Mouse (Mus musculus) midbrain, embryonic 12.5 days (tissue): ENCODE data around the gene Dnajc2. TPM values are rescaled to one million over a fixed set of nuclear protein-coding genes. Genes with fewer than 3 reads are reported as not detected.
"Not testable (repeated sequence)": the region's sequence is repeated elsewhere in the genome, so short reads cannot be mapped to it uniquely, and the experiment has no call there.

Experiments
- ATAC-seq: fragments of 200-750 bp; cut with Nextera tagmentation; 2 replicates; pipeline ENCODE4 v1.8.0; 2017; ENCODE audit warnings: low read depth, moderate TSS enrichment, moderate library complexity; ENCODE audit not compliant: low FRiP score
- H3K27ac ChIP-seq: fragments of 300-500 bp; sonication (generic); replicated peaks from 2 replicates; pipeline ENCODE4 v1.5.1; 2016; ENCODE audit warnings: mild to moderate bottlenecking
- H3K27me3 ChIP-seq: fragments of 300-500 bp; sonication (generic); 2 replicates; pipeline ENCODE4 v1.6.1; 2016; ENCODE audit warnings: mild to moderate bottlenecking
- H3K36me3 ChIP-seq: fragments of 300-500 bp; sonication (generic); 2 replicates; pipeline ENCODE4 v1.6.1; 2016
- H3K4me1 ChIP-seq: fragments of 300-500 bp; sonication (generic); 2 replicates; pipeline ENCODE4 v1.6.1; 2016
- H3K4me2 ChIP-seq: fragments of 300-500 bp; sonication (generic); replicated peaks from 2 replicates; pipeline ENCODE4 v1.6.1; 2016; ENCODE audit warnings: mild to moderate bottlenecking, moderate library complexity
- H3K4me3 ChIP-seq: fragments of 300-500 bp; sonication (generic); 2 replicates; pipeline ENCODE4 v1.5.1; 2016; ENCODE audit warnings: mild to moderate bottlenecking
- H3K9ac ChIP-seq: fragments of 300-500 bp; sonication (generic); replicated peaks from 2 replicates; pipeline ENCODE4 v1.6.1; 2016; ENCODE audit warnings: mild to moderate bottlenecking, moderate library complexity
- H3K9me3 ChIP-seq: fragments of 300-500 bp; sonication (generic); 2 replicates; pipeline ENCODE4 v1.6.1; 2016; ENCODE audit warnings: mild to moderate bottlenecking
- WGBS: fragments of 180-500 bp; shearing (Covaris S2); methylation state at CpG from one replicate; pipeline ENCODE4 v1.1.7; 2016; 5-methylcytosine and 5-hydroxymethylcytosine counted together
- polyA plus RNA-seq: library from polyadenylated mRNA; unstranded; fragments of >200 nt; fragmentation: Nextera tagmentation; extraction: Ambion mirVana; gene quantifications from 2 replicates; pipeline ENCODE4 v1.2.1, GENCODE M21; 2016

The Dnajc2 gene
- polyA plus RNA-seq, 1 experiment from 2014 or later: 89.7 TPM

- H3K36me3 ChIP-seq: no peaks in the 10 kb centered on the region
- WGBS: 87% methylated on average over 5 of the region's 5 CpGs
- H3K4me1 ChIP-seq: 0 out of 2 replicates have a peak, but pooled peaks cover 4% of the 10 kb centered on the region
- H3K9ac ChIP-seq: no peak overlapping the region
- no peak for ATAC-seq
- no peak overlapping the region for H3K4me2 ChIP-seq
- H3K27me3 ChIP-seq: no peaks in the 10 kb centered on the region
- H3K27ac ChIP-seq: no peak overlapping the region
- no peaks in the 10 kb centered on the region for H3K9me3 ChIP-seq
- H3K4me3 ChIP-seq: no peak overlapping the region
These were observed 66.5 kb downstream of the Dnajc2 start for GRCm38 (mm10) chr5:21718546-21718945.

DNA sequence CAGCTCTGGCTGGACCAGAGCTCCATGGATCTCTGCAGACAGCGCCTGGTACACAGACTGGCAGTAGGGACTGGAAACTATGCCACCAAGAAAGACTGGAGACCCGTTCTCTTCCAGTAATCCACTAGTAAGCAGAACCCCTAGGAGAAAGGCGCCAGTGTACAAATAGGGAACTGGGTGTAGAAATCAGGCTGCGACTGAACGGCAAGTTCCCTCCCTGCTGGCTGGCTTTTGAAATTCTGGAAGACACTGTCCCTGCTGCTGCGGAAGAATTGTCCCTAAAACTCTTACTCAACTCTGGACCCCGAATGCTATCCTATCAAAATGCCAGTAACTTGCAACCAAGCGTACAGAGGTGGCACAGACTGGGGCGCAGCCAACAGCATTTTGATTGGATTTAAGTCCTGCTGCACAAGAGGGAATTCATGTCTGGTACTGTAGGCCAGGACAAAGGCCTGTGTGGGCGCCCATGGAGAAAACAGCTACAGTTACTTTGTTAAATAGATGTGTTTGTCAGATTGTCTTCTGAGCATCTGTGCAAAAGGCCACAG lies 67.8 kb downstream of the Dnajc2 start:
- 85% methylated on average over 10 of the region's 10 CpGs for WGBS
- Histone ChIP-seq H3K9ac (no peak overlapping the region), H3K4me3 (no peak overlapping the region), H3K36me3 (no peaks in the 10 kb centered on the region), H3K4me2 (no peak overlapping the region), H3K4me1 (0 out of 2 replicates have a peak, but pooled peaks cover 4% of the 10 kb centered on the region), H3K27ac (no peak overlapping the region), H3K27me3 (no peaks in the 10 kb centered on the region), H3K9me3 (no peaks in the 10 kb centered on the region)
- ATAC-seq: no peak

DNA sequence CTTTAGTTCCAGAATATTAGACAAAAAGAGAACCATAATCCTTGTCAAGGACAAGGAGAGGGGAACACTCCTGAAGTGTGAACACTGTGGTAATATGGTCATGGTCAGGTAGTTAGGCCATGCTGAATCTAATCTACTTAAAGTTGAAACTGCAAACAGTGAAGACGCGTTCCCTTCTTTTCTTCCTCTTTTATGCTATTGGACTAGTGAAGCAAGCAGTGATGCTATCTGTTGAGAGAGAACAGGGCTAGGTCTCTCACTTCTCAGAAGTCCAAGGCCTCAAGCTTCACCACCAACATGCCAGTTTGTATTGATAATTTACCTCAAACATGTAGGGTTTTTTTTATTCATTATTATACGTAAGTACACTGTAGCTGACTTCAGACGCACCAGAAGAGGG lies 70.6 kb downstream of the Dnajc2 start:
- no peaks in the 10 kb centered on the region for H3K36me3 ChIP-seq
- H3K4me2 ChIP-seq: no peak overlapping the region
- 93% methylated on average over 4 of the region's 4 CpGs for WGBS
- no peak for ATAC-seq
- H3K4me3 ChIP-seq: no peak overlapping the region
- no peak overlapping the region for H3K27ac ChIP-seq
- H3K27me3 ChIP-seq: no peaks in the 10 kb centered on the region
- 0 out of 2 replicates have a peak, but pooled peaks cover 4% of the 10 kb centered on the region for H3K4me1 ChIP-seq
- no peaks in the 10 kb centered on the region for H3K9me3 ChIP-seq
- no peak overlapping the region for H3K9ac ChIP-seq

GRCm38 (mm10) chr5:21712127-21712715 lies 72.8 kb downstream of the Dnajc2 start:
- Histone ChIP-seq H3K9me3 (no peaks in the 10 kb centered on the region; the same call in 1 of the 2 replicates), H3K4me1 (no peaks in the 10 kb centered on the region), H3K27me3 (no peaks in the 10 kb centered on the region), H3K4me2 (no peak overlapping the region), H3K27ac (no peak overlapping the region), H3K9ac (no peak overlapping the region), H3K36me3 (no peaks in the 10 kb centered on the region), H3K4me3 (no peak overlapping the region)
- 76% methylated on average over 13 of the region's 13 CpGs for WGBS
- no peak for ATAC-seq

DNA sequence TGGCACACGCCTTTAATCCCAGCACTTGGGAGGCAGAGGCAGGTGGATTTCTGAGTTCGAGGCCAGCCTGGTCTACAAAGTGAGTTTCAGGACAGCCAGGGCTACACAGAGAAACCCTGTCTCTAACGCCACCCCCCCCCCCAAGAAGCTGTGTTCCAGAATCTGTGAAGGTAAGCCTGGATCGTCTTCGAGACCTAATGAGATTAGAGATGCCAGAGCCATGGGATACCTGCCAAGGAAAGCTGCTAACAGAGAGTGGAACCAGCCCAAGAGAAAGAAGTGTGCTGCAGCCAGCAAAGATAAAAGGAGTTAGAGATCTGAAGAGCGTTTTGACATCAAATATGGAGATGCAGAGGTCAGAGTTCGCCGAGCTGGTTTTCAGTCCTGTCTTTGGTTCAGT lies 77.0 kb downstream of the Dnajc2 start:
- WGBS: 78% methylated on average over 8 of the region's 8 CpGs
- not testable (repeated sequence) for H3K27ac ChIP-seq, H3K4me3 ChIP-seq, H3K9me3 ChIP-seq, H3K36me3 ChIP-seq, H3K27me3 ChIP-seq, H3K9ac ChIP-seq, ATAC-seq, H3K4me1 ChIP-seq, H3K4me2 ChIP-seq

Other genes starting within 250 kb of the Dnajc2 start
- gene Lrrc17, start 241.7 kb downstream of the Dnajc2 start, polyA plus RNA-seq: 19.3 and 28.5 TPM in 2 replicates
- gene Fbxl13, start 139.6 kb downstream of the Dnajc2 start, polyA plus RNA-seq: 0.21 and 0.40 TPM in 2 replicates
- gene Armc10, start 139.4 kb downstream of the Dnajc2 start, polyA plus RNA-seq: 79.1 and 81.3 TPM in 2 replicates
- 10.2 and 10.9 TPM in 2 replicates for gene Napepld, start 83.9 kb downstream of the Dnajc2 start, polyA plus RNA-seq
- gene Pmpcb, start 48.1 kb downstream of the Dnajc2 start, polyA plus RNA-seq: 90.8 and 97.2 TPM in 2 replicates
- 214 and 220 TPM in 2 replicates for gene Psmc2, start within 50 bp of the Dnajc2 start, polyA plus RNA-seq
- gene Slc26a5, start 80.4 kb upstream of the Dnajc2 start, polyA plus RNA-seq: 0.11 and 0.22 TPM in 2 replicates